Mouse (Mus musculus) hindbrain, postnatal 0 days (tissue): Measurements from ENCODE around the gene Ascc1. TPM values are rescaled to one million over a fixed set of nuclear protein-coding genes. Genes with fewer than 3 reads are reported as not detected.

Experiments
- ATAC-seq: fragments of 200-750 bp; cut with Nextera tagmentation; 2 replicates; pipeline ENCODE4 v1.8.0; 2017; ENCODE audit warnings: mild to moderate bottlenecking, moderate TSS enrichment, moderate library complexity
- DNase-seq: peaks from one replicate; pipeline ENCODE4 v3.0.0-alpha.2; 2015; ENCODE audit warnings: low spot score
- H3K27ac ChIP-seq: fragments of 300-500 bp; sonication (generic); 2 replicates; pipeline ENCODE4 v1.5.1; 2014; ENCODE audit warnings: mild to moderate bottlenecking
- H3K27me3 ChIP-seq: fragments of 300-500 bp; sonication (generic); 2 replicates; pipeline ENCODE4 v1.6.1; 2014; ENCODE audit warnings: low read length, mixed read lengths; ENCODE audit not compliant: insufficient read depth
- H3K36me3 ChIP-seq: fragments of 300-500 bp; sonication (generic); 2 replicates; pipeline ENCODE4 v1.6.1; 2014; ENCODE audit warnings: low read length, mixed read lengths; ENCODE audit not compliant: insufficient read depth
- H3K4me1 ChIP-seq: fragments of 300-500 bp; sonication (generic); 2 replicates; pipeline ENCODE4 v1.6.1; 2014; ENCODE audit warnings: antibody characterized with exemption, low read length, mixed read lengths; ENCODE audit not compliant: insufficient read depth
- H3K4me2 ChIP-seq: fragments of 300-500 bp; sonication (generic); 2 replicates; pipeline ENCODE4 v1.6.1; 2014; ENCODE audit warnings: low read depth, mild to moderate bottlenecking, low read length, moderate library complexity, mixed read lengths
- H3K4me3 ChIP-seq: fragments of 300-500 bp; sonication (generic); 2 replicates; pipeline ENCODE4 v1.5.1; 2014; ENCODE audit warnings: low read length
- H3K9ac ChIP-seq: fragments of 300-500 bp; sonication (generic); replicated peaks from 2 replicates; pipeline ENCODE4 v1.6.1; 2014; ENCODE audit warnings: mild to moderate bottlenecking, low read length, moderate library complexity, mixed read lengths
- H3K9me3 ChIP-seq: fragments of 300-500 bp; sonication (generic); 2 replicates; pipeline ENCODE4 v1.6.1; 2016; ENCODE audit warnings: low read length, mixed read lengths
- CTCF ChIP-seq: IDR thresholded peaks from 2 replicates; pipeline ENCODE4 v1.5.1; 2016; ENCODE audit warnings: antibody characterized with exemption, control low read depth, low read depth
- WGBS: fragments of 180-500 bp; shearing (Covaris S2); extraction: QIAGEN DNeasy Blood & Tissue Kit; methylation state at CpG from one replicate; pipeline ENCODE4 v1.1.7; 2014; 5-methylcytosine and 5-hydroxymethylcytosine counted together
- polyA plus RNA-seq: library from polyadenylated mRNA; unstranded; fragments of >200 nt; fragmentation: Nextera tagmentation; extraction: Ambion mirVana; gene quantifications from 2 replicates; pipeline ENCODE4 v1.2.1, GENCODE M21; 2015
- total RNA-seq: library from RNA; depleted of rRNA; stranded (reverse); fragments of >200 nt; gene quantifications from 2 replicates; pipeline ENCODE4 v1.2.3, GENCODE M21; 2014

Gene Ascc1
- total and polyA plus RNA-seq, 2 experiments from 2014 or later, result 11.5 to 41.8 TPM

GRCm38 (mm10) chr10:60107448-60107847 lies 104.8 kb downstream of the Ascc1 start:
- peak; percentile 48 for DNase-seq
- H3K27ac ChIP-seq, result peak overlapping the region; percentile 97

GRCm38 (mm10) chr10:60108321-60109111 lies 105.9 kb downstream of the Ascc1 start:
- Histone ChIP-seq H3K4me3 (peak overlapping the region; percentile 83), H3K9me3 (no peaks in the 10 kb centered on the region), H3K9ac (peak overlapping the region; percentile 91), H3K27ac (peak overlapping the region; percentile 97), H3K4me1 (peaks cover 17% of the 10 kb centered on the region), H3K4me2 (peak overlapping the region; percentile 90), H3K27me3 (no peaks in the 10 kb centered on the region), H3K36me3 (no peaks in the 10 kb centered on the region)
- TF ChIP-seq CTCF, result no peak
- no peak for ATAC-seq
- 36% methylated on average over 17 of the region's 17 CpGs for WGBS
- no peak for DNase-seq

More at GRCm38 (mm10) chr10:60107448-60107847, 104.8 kb downstream of the Ascc1 start:
- Histone ChIP-seq H3K4me1 (peaks cover 17% of the 10 kb centered on the region), H3K4me3 (peak overlapping the region; percentile 83), H3K4me2 (peak overlapping the region; percentile 90), H3K9me3 (no peaks in the 10 kb centered on the region), H3K36me3 (no peaks in the 10 kb centered on the region), H3K27me3 (no peaks in the 10 kb centered on the region), H3K9ac (peak overlapping the region; percentile 91)
- 1% methylated on average over 28 of the region's 28 CpGs for WGBS
- ATAC-seq, result no peak
- no peak for TF ChIP-seq CTCF

- DNase-seq (no peak), ATAC-seq (no peak)
- no peaks in the 10 kb centered on the region for H3K9me3 ChIP-seq
- no peak for TF ChIP-seq CTCF
- H3K27ac ChIP-seq, result peak overlapping the region; percentile 45; the same call in 1 of the 2 replicates
- H3K27me3 ChIP-seq, result no peaks in the 10 kb centered on the region
- H3K4me1 ChIP-seq, result peaks cover 17% of the 10 kb centered on the region
- H3K4me3 ChIP-seq, result peak overlapping the region; percentile 16
- no peaks in the 10 kb centered on the region for H3K36me3 ChIP-seq
- peak overlapping the region; percentile 90 for H3K4me2 ChIP-seq
- WGBS, result 60% methylated on average over 8 of the region's 8 CpGs
- peak overlapping the region; percentile 28; the same call in 1 of the 2 replicates for H3K9ac ChIP-seq
Measured at GRCm38 (mm10) chr10:60109336-60109735, 106.7 kb downstream of the Ascc1 start.

- 47% methylated on average over 8 of the region's 8 CpGs for WGBS
- Histone ChIP-seq H3K4me2 (peak overlapping the region; percentile 90), H3K9ac (peak overlapping the region; percentile 28; the same call in 1 of the 2 replicates), H3K36me3 (no peaks in the 10 kb centered on the region), H3K27ac (peak overlapping the region; percentile 45), H3K27me3 (no peaks in the 10 kb centered on the region), H3K4me3 (peak overlapping the region; percentile 16; the same call in 1 of the 2 replicates), H3K4me1 (peaks cover 18% of the 10 kb centered on the region), H3K9me3 (no peaks in the 10 kb centered on the region)
- TF ChIP-seq CTCF, result no peak
- DNase-seq, result peak; percentile 21
- no peak for ATAC-seq
Measured at GRCm38 (mm10) chr10:60109989-60110388, 107.4 kb downstream of the Ascc1 start.

GRCm38 (mm10) chr10:60110908-60111475 lies 108.4 kb downstream of the Ascc1 start:
- no peak for TF ChIP-seq CTCF
- Histone ChIP-seq H3K9me3 (no peaks in the 10 kb centered on the region), H3K4me2 (no peak overlapping the region), H3K9ac (no peak overlapping the region), H3K4me3 (no peak overlapping the region), H3K27ac (no peak overlapping the region), H3K27me3 (no peaks in the 10 kb centered on the region), H3K36me3 (no peaks in the 10 kb centered on the region), H3K4me1 (peaks cover 27% of the 10 kb centered on the region)
- no peak for ATAC-seq
- DNase-seq, result no peak
- 86% methylated on average over 10 of the region's 10 CpGs for WGBS

- Histone ChIP-seq H3K9ac (no peak overlapping the region), H3K4me3 (no peak overlapping the region), H3K27ac (0 out of 2 replicates have a peak overlapping the region, but pooled peaks have one; percentile 29), H3K4me2 (no peak overlapping the region), H3K36me3 (no peaks in the 10 kb centered on the region), H3K27me3 (no peaks in the 10 kb centered on the region), H3K9me3 (no peaks in the 10 kb centered on the region), H3K4me1 (peaks cover 37% of the 10 kb centered on the region)
- WGBS, result 89% methylated on average over 9 of the region's 9 CpGs
- no peak for TF ChIP-seq CTCF
- ATAC-seq, result no peak
- DNase-seq, result no peak
Measured at GRCm38 (mm10) chr10:60113965-60114690, 111.5 kb downstream of the Ascc1 start.
